In genomic region chr2:157307715-157308265, GRCm38 (mm10) we compare ENCODE assay signal across 14 mouse cellular contexts. TPM values are rescaled to one million over a fixed set of nuclear protein-coding genes. Genes with fewer than 3 reads are reported as not detected.
DNase-seq lines count a peak whose midpoint lies in the region; ATAC-seq lines count a peak whose summit lies in the region.
"Had no signal": no experiment of that assay in that cellular context is flagged by ENCODE, and none has a peak within 500 bp of the region (broad histone marks: within the 10 kb centered on the region; RNA-seq: fewer than 3 reads in every experiment).

No protein-coding gene starts in this region.

- H3K4me1 ChIP-seq in forebrain, embryonic 15.5 days: peaks cover 39% of the 10 kb centered on the region
- H3K4me1 ChIP-seq in forebrain, embryonic 12.5 days: 0 out of 2 replicates have a peak, but pooled peaks cover 2% of the 10 kb centered on the region
- H3K4me1 ChIP-seq in embryonic facial prominence, embryonic 15.5 days: 0 out of 2 replicates have a peak, but pooled peaks cover 4% of the 10 kb centered on the region
- peaks cover 16% of the 10 kb centered on the region for H3K4me1 ChIP-seq in lung, embryonic 15.5 days
- H3K4me1 ChIP-seq: midbrain, embryonic 12.5 days had no signal

- peak; percentile 26; the same call in 1 of the 2 replicates for ATAC-seq in forebrain, embryonic 15.5 days (replicated peaks)
- ATAC-seq in forebrain, embryonic 12.5 days (ENCODE audit: low FRiP score): no peak
- ATAC-seq in embryonic facial prominence, embryonic 15.5 days (ENCODE audit: insufficient number of reproducible peaks, low FRiP score, low TSS enrichment, low read depth): 0 out of 2 replicates have a peak, but pooled peaks have one; percentile 19
- peak; percentile 80 for ATAC-seq in lung, embryonic 15.5 days (ENCODE audit: borderline replicate concordance, extremely low read depth, low FRiP score, low TSS enrichment)

- intact Hi-C loops in left cerebral cortex, postnatal 4 days (cut with DNase I): no loop called here

- peak overlapping the region; percentile 53 for H3K27ac ChIP-seq in forebrain, embryonic 15.5 days (replicated peaks)
- no peak overlapping the region for H3K27ac ChIP-seq in forebrain, embryonic 12.5 days
- H3K27ac ChIP-seq in embryonic facial prominence, embryonic 15.5 days (replicated peaks): 0 out of 2 replicates have a peak overlapping the region, but pooled peaks have one; percentile 39
- H3K27ac ChIP-seq in lung, embryonic 15.5 days: peak overlapping the region; percentile 63
- H3K27ac ChIP-seq: midbrain, embryonic 12.5 days had no signal

- no peak overlapping the region for H3K9ac ChIP-seq in forebrain, embryonic 15.5 days (replicated peaks)
- H3K9ac ChIP-seq in forebrain, embryonic 12.5 days: no peak overlapping the region
- no peak overlapping the region for H3K9ac ChIP-seq in embryonic facial prominence, embryonic 15.5 days
- H3K9ac ChIP-seq in lung, embryonic 15.5 days: no peak overlapping the region
- H3K9ac ChIP-seq: midbrain, embryonic 12.5 days had no signal

- 41% methylated on average over 4 of the region's 4 CpGs for WGBS in forebrain, embryonic 15.5 days
- WGBS in forebrain, embryonic 12.5 days: 85% methylated on average over 4 of the region's 4 CpGs
- 76% methylated on average over 4 of the region's 4 CpGs for WGBS in embryonic facial prominence, embryonic 15.5 days
- 60% methylated on average over 4 of the region's 4 CpGs for WGBS in lung, embryonic 15.5 days

- H3K4me3 ChIP-seq in forebrain, embryonic 15.5 days: no peak overlapping the region
- H3K4me3 ChIP-seq in forebrain, embryonic 12.5 days (replicated peaks): no peak overlapping the region
- H3K4me3 ChIP-seq in embryonic facial prominence, embryonic 15.5 days (replicated peaks): no peak overlapping the region
- no peak overlapping the region for H3K4me3 ChIP-seq in lung, embryonic 15.5 days
- H3K4me3 ChIP-seq: midbrain, embryonic 12.5 days had no signal

- no peaks in the 10 kb centered on the region for H3K27me3 ChIP-seq in forebrain, embryonic 15.5 days
- H3K27me3 ChIP-seq in forebrain, embryonic 12.5 days: no peaks in the 10 kb centered on the region
- no peaks in the 10 kb centered on the region for H3K27me3 ChIP-seq in embryonic facial prominence, embryonic 15.5 days
- H3K27me3 ChIP-seq in lung, embryonic 15.5 days: no peaks in the 10 kb centered on the region
- H3K27me3 ChIP-seq: midbrain, embryonic 12.5 days had no signal

- peak; percentile 72 for DNase-seq in left cerebral cortex, postnatal 4 days
- no peak for DNase-seq in left cerebral cortex, adult 11 months (ENCODE audit: low spot score)
- DNase-seq in spleen, postnatal 14 days (ENCODE audit: low spot score in 2 of 2): no peak
- no peak for DNase-seq in spleen, adult 18-20 months

- H3K4me2 ChIP-seq in forebrain, embryonic 15.5 days (replicated peaks): no peak overlapping the region
- no peak overlapping the region for H3K4me2 ChIP-seq in forebrain, embryonic 12.5 days
- no peak overlapping the region for H3K4me2 ChIP-seq in embryonic facial prominence, embryonic 15.5 days (replicated peaks)
- no peak overlapping the region for H3K4me2 ChIP-seq in lung, embryonic 15.5 days
- H3K4me2 ChIP-seq: midbrain, embryonic 12.5 days had no signal

- no peaks in the 10 kb centered on the region for H3K9me3 ChIP-seq in forebrain, embryonic 15.5 days
- H3K9me3 ChIP-seq in forebrain, embryonic 12.5 days: no peaks in the 10 kb centered on the region
- no peaks in the 10 kb centered on the region for H3K9me3 ChIP-seq in embryonic facial prominence, embryonic 15.5 days (replicated peaks)
- no peaks in the 10 kb centered on the region for H3K9me3 ChIP-seq in lung, embryonic 15.5 days
- H3K9me3 ChIP-seq: midbrain, embryonic 12.5 days had no signal

- peaks cover 31% of the 10 kb centered on the region for H3K36me3 ChIP-seq in forebrain, embryonic 15.5 days
- peaks cover 90% of the 10 kb centered on the region for H3K36me3 ChIP-seq in forebrain, embryonic 12.5 days (replicated peaks)
- peaks cover 81% of the 10 kb centered on the region for H3K36me3 ChIP-seq in embryonic facial prominence, embryonic 15.5 days
- H3K36me3 ChIP-seq in lung, embryonic 15.5 days: peaks cover 65% of the 10 kb centered on the region

RNA-seq across cellular contexts. Expression of gene Mroh8, which starts 28.4 kb away (rescaled TPM):
- 0.52 and 0.53 TPM in 2 replicates for polyA plus RNA-seq in forebrain, embryonic 15.5 days (2015; fragmentation: Nextera tagmentation; extraction: Ambion mirVana)
- polyA plus RNA-seq in forebrain, embryonic 12.5 days (2016; fragmentation: Nextera tagmentation; extraction: Ambion mirVana): 0.67 and 0.88 TPM in 2 replicates
- under 1 TPM in 1 of 2 experiments, not detected in 1; 0.24 TPM for total RNA-seq in left cerebral cortex, postnatal 4 days (2021)
- polyA plus RNA-seq in embryonic facial prominence, embryonic 15.5 days (2015; fragmentation: Nextera tagmentation; extraction: Ambion mirVana): 0.69 and 0.77 TPM in 2 replicates
- 0.38 and 0.80 TPM in 2 replicates for polyA plus RNA-seq in lung, embryonic 15.5 days (2015; fragmentation: Nextera tagmentation; extraction: Ambion mirVana)

RNA-seq across cellular contexts. Expression of gene Rpn2, which starts 29.0 kb away (rescaled TPM):
- polyA plus RNA-seq in forebrain, embryonic 15.5 days (2015; fragmentation: Nextera tagmentation; extraction: Ambion mirVana): 184 and 187 TPM in 2 replicates
- 217 and 221 TPM in 2 replicates for polyA plus RNA-seq in forebrain, embryonic 12.5 days (2016; fragmentation: Nextera tagmentation; extraction: Ambion mirVana)
- total RNA-seq in left cerebral cortex, postnatal 4 days (2021): 100 to 1,000 TPM; 147 to 152 TPM
- polyA plus RNA-seq in embryonic facial prominence, embryonic 15.5 days (2015; fragmentation: Nextera tagmentation; extraction: Ambion mirVana): 303 and 311 TPM in 2 replicates
- polyA plus RNA-seq in lung, embryonic 15.5 days (2015; fragmentation: Nextera tagmentation; extraction: Ambion mirVana): 362 and 365 TPM in 2 replicates

RNA-seq across cellular contexts. Expression of gene Ghrh, which starts 39.5 kb away (rescaled TPM):
- 1.5 and 2.0 TPM in 2 replicates for polyA plus RNA-seq in forebrain, embryonic 15.5 days (2015; fragmentation: Nextera tagmentation; extraction: Ambion mirVana)
- polyA plus RNA-seq in forebrain, embryonic 12.5 days (2016; fragmentation: Nextera tagmentation; extraction: Ambion mirVana): 1.00 and 2.2 TPM in 2 replicates
- not detected for total RNA-seq in left cerebral cortex, postnatal 4 days (2021)
- not detected in 2 replicates for polyA plus RNA-seq in embryonic facial prominence, embryonic 15.5 days (2015; fragmentation: Nextera tagmentation; extraction: Ambion mirVana)
- not detected in 2 replicates for polyA plus RNA-seq in lung, embryonic 15.5 days (2015; fragmentation: Nextera tagmentation; extraction: Ambion mirVana)
- total RNA-seq: common myeloid progenitor, adult 5-6 weeks; gastrocnemius, adult 8-10 months; left cerebral cortex, postnatal 36 days had no signal
- polyA plus RNA-seq: C2C12; kidney, embryonic 16.5 days had no signal

RNA-seq across cellular contexts. Expression of gene Manbal, which starts 59.6 kb away (rescaled TPM):
- 105 TPM in 2 replicates for polyA plus RNA-seq in forebrain, embryonic 15.5 days (2015; fragmentation: Nextera tagmentation; extraction: Ambion mirVana)
- polyA plus RNA-seq in forebrain, embryonic 12.5 days (2016; fragmentation: Nextera tagmentation; extraction: Ambion mirVana): 68.8 and 69.4 TPM in 2 replicates
- total RNA-seq in left cerebral cortex, postnatal 4 days (2021): 10 to 100 TPM; 66.1 to 70.3 TPM
- 89.8 and 92.3 TPM in 2 replicates for polyA plus RNA-seq in embryonic facial prominence, embryonic 15.5 days (2015; fragmentation: Nextera tagmentation; extraction: Ambion mirVana)
- polyA plus RNA-seq in lung, embryonic 15.5 days (2015; fragmentation: Nextera tagmentation; extraction: Ambion mirVana): 83.9 and 89.4 TPM in 2 replicates
